Mouse (Mus musculus): ENCODE results near the gene Slc29a1.

The Slc29a1 gene

DNA sequence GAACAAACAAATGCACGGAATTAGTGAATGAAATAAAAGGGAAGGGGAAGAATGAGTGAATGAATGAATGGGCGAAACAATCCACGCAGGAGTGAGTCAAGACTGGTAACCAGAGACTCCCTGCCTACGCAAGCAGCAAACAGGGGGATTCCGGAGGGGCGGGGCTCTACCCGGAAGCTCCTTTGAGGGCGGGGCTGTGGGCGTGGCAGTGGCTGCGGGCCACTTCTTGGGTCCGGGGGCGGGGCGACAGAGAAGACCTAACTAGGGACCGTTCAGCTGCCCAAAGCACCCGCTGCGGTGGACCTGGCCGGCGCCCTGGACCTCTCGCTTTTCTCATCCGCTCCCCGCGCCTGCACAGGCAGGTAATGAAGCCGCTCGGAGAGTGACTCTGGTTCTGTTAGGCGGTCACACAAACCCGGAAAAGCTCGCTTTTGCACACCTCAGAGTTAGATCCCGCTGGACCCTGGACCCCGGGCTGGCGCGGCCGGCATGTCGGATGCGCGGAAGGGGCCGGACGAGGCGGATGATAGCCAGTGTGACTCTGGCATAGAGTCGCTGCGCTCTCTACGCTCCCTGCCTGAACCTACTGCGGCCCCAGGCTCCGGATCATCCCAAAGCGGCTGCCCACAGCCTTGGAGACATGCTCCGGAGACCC lies 43.8 kb downstream of the Slc29a1 start, which contains the start of gene Nfkbie:
Gene Nfkbie (plus strand): TSS at position 252 of the 655 bp plus-strand sequence.
- DNase-seq (ENCODE audit: extremely low read depth, low read depth, low spot score), result no peak

DNA sequence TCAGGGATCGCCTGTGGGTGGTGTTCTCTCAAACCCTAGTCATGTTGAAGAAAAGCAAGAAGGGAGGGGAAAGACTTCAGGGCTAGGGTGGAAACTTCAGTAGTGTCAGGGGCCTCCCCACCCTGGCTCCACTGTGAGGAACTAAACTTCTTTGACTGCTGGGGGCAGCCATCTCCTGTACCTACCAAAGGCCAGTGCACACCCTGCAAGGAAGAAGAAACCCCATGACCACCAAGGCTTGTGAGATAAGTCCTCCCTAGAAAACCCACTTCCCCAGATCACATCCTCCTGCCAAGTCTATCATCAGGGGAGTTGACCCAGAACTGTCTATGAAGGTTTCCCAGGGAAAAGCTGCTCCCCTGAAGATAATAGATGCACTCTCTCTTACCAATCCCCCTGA lies 45.0 kb downstream of the Slc29a1 start:
- DNase-seq (ENCODE audit: extremely low read depth, low read depth, low spot score), result no peak

DNA sequence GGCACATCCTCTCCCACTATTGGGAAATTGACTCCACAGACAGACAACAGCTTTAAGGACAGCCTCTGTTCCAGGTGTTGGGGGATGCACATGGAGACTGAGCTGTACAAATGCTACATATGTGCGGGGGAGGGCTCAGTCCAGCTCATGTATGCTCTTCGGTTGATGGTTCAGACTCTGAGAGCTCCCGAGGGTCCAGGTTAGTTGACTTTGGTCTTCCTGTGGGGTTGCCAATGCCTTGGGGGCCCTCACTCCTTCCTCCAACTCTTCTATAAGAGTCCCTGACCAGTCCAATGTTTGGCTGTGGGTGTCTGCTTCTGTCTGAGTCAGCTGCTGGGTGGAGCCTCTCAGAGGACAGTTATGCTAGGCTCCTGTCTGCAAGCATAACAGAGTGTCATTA lies 46.3 kb downstream of the Slc29a1 start:
- no peak for DNase-seq (ENCODE audit: extremely low read depth, low read depth, low spot score)

DNA sequence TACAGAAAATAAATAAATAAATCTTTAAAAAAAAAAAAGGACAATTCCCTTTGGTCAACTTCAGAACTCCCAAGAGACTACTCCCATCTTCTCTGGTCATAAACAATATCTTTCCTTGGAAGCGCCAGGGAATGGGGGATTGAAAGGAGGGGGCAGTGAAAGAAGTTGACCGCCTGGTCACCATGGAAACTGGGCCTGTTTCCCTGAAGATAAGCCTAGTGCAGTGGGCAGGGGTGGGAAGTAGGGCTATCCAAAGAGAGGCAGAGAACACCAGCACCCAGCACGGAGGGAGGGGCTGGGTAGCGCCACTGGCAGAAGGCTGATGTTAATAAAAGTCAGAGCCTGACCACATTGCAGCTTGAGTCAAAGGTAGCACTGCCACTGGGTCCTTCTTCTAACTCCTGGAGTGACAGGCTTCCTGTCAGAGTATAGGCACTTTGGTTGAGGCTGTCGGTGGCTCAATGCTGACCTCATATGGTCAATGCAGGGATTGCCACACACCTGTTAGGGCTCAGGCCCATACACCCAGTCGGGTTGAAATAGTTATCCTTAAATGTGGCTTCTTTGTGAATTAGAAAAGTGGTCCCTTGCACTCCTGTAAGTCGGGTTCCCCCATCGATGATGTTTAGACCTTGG lies 47.5 kb downstream of the Slc29a1 start:
- DNase-seq (ENCODE audit: extremely low read depth, low read depth, low spot score), result no peak

DNA sequence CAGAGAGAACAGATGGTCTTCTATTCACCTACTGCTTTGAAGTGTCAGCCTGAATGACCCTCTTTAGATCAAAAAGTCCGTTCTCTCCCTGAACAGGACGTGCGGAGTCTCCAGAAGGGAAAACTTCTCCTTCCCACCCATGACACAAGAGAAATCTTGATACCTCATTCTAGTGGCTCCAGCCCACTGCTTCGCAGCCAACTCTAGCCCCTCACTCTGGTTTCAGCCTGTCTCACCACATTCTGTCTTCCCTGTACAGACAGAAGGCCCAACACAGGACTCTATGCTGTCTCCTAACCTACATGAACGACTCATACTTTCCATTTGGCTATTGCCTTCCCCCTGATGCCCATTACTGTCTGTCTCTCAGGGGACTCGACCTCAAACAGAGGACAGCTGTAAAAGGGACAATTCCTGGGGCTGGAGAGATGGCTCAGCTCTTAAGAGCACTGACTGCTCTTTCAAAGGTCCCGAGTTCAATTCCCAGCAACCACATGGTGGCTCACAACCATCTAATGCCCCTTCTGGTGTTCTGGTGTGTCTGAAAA lies 48.1 kb downstream of the Slc29a1 start:
- no peak for DNase-seq (ENCODE audit: extremely low read depth, low read depth, low spot score)

DNA sequence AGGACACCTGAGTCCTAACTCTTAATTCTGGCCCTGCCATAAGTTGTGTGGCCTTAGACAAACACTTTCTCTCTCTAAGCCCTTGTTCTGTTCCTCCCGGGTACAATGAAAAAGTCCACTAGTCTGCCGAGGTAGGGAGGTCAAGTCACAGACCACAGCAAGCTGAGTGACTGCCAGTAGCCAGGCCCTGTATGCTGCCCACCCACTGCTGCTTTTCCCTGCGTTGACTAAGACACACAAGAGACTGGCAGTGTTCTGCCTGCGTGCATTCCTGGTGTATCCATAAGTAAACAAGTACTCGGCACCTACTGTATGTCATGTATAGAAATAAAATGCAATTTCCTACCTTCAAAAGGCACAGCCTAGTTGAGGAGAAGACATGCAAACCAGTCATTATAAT lies 49.2 kb downstream of the Slc29a1 start:
- DNase-seq (ENCODE audit: extremely low read depth, low read depth, low spot score), result no peak

DNA sequence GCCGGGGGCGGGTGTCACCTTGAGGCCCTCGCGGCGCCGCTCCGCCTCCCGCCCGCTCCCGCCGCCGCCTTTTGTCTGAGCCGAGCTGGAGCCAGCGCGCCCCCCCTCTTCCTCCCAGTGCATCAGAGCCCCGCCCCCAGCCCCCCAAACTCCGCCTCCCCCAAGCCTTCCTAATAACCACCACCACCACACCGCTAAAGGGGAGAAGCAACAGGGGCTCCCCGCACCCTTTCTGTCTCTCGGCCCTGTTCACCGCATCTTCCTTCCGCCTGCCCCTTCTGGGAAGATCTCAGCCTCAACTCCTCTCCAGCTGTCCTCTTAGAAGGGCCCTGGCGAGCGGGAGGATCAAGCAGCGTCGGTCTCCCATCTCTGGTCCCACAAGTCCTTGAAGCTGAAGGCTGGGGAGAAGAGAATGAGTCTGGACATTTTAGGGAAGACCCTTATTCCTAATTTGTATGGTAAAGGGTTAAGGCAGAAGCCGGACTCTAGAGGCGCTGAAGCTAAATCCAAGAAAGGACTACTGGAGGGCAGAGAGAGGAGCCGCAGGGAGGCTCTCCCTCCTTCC lies 49.7 kb downstream of the Slc29a1 start, which contains the start of gene Tmem151b:
Gene Tmem151b (minus strand): TSS at position 61 of the 565 bp plus-strand sequence.
- DNase-seq (ENCODE audit: extremely low read depth, low read depth, low spot score), result no peak

DNA sequence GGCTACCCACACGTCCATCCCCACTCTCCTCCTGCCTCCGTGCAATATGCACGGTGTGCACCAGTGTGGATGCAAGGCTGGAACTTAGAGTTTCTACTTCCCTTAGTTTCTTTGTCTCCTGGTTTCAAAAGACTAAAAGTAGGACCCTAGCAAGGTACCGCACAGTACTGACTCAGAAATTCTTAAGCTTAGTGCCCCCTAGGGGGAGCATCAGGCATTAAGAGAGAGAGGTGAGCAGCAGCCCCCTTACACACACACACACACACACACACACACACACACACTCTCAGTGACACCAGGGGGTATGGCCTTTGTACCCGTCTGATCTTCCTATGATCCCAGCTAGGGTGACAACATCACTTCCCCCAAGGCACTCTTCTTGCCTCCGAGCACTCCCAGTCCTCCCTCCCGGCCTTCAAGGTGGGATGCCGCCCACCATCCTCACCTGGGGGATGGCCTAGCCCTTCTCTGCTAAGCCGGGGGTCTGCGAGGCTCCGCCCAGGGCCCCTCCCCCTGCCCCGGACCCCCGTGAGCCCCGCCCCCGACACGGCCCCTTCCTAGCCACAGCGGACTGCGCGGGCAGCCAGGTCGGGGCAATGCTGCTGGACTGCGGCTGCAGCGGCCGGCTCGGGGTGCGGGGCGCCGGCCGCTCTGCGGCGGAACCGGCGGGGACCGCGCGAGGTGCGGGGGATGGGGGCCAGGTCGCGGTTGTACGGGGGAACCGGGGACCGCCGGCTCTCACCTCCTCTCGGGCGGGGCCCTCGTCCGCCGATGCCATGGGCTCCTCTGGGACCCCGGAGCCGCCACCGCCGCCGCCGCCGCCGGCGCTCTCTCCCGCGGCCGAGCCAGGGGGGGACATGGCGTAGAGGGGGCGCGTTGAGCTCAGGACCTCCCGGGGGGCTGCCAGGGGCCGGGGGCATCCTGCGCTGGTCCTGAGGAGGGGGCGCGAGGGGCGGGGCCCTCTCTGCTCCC lies 50.6 kb downstream of the Slc29a1 start:
- no peak for DNase-seq (ENCODE audit: extremely low read depth, low read depth, low spot score)

DNA sequence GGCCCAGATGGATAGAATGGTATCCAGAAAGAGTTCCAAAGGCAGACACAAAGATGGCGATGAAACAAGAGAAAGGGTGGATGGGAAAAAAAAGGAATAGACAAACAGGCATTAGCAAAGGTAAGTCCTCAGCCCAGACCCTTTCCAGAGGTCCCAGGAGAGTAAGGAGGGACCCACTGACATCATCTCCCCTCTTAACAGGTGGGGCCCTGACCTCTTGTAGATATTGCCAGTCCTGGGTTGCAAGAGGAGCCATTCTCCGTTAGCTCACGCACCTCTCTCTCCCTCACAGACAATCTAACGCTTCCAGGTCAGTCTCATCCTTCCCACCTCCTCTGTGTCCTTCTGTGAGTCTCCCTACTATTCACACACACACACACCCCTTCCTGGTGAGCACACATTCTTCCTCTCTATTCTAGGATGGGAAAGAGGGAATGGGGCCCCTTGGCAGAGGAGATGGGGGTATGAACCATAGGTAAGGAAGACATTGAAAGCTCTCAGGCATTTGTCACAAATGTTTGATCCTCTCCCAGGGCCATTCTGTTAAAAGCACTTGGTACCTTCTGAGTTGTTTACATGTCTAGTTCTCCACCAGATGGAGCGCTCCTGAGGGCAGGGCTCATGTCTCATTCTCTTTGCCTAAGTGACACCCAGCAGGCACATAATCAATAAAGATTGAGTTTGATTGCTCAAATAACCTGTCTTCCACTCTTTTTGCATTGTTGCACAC lies 51.8 kb downstream of the Slc29a1 start:
- no peak for DNase-seq (ENCODE audit: extremely low read depth, low read depth, low spot score)

DNA sequence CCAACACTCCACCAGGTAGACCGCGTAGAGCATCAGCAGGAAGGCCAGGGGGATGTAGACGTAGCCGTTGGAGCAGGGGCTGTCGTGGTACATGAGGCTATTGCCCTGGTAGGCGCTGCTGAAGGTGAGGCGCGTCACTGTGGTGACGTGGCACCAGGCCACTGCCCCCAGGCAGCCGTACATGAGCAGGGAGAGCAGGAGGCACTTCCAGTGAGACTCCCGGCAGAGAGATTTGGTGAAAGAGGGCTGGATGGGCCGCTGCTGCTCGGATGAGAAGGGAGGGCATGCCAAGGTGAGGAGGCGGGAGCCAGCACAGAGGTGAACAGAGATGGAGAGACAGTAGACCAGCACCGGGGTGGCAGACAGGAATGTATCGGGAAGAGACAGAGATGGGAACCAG lies 52.5 kb downstream of the Slc29a1 start:
- DNase-seq (ENCODE audit: extremely low read depth, low read depth, low spot score), result no peak

DNA sequence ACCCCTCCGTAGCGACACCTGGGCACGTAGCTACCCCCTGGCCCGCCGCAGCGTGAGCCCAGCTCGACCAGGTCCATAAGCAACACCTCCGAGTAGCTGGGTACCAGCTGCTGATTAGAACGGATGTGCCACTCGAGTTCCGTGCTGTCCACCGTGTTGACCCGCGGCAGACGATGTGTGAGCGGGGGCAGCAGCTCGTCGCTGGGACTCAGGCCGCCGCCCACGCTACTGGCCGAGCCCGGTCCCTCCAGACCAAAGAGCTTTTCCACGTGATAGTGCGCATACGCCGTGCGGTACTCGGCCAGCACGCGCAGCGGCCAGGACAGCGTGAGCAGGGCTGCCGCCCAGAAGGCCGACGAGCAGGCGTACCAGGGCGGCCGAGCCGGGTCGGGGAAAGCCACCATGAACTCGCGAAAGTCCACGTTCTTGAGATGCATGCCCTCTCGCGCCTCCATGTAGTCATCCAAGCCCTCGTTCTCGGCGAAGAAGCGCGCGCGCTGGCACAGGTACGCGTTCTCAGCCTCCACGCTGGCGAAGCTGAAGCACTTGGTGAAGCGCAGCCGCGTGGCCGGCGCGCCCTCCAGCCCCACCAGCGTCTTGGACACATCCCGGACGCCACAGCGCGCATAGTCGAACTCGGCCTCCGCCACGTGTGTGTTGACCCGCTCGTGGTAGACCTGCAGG lies 54.0 kb downstream of the Slc29a1 start:
- DNase-seq (ENCODE audit: extremely low read depth, low read depth, low spot score), result no peak

DNA sequence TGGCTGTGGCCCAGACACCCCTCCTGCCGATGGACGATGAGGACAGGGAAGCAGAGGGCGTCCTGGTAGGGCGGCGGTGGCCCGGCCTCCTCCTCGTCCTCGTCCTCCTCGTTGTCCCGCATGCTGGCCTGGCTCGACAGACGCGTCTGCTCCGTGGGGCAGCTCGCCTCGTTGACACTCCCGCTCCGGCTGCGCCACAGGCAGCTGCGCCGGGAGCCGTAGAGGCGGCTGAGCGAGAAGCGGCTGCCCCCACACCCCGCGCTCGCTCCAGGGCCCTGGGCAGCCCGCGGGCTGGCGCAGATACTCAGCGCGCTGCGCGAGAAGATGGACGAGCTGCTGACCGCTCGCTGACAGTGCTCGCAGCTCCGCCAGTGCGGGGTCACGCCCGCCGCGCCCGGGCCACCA lies 54.5 kb downstream of the Slc29a1 start:
- DNase-seq (ENCODE audit: extremely low read depth, low read depth, low spot score), result no peak

DNA sequence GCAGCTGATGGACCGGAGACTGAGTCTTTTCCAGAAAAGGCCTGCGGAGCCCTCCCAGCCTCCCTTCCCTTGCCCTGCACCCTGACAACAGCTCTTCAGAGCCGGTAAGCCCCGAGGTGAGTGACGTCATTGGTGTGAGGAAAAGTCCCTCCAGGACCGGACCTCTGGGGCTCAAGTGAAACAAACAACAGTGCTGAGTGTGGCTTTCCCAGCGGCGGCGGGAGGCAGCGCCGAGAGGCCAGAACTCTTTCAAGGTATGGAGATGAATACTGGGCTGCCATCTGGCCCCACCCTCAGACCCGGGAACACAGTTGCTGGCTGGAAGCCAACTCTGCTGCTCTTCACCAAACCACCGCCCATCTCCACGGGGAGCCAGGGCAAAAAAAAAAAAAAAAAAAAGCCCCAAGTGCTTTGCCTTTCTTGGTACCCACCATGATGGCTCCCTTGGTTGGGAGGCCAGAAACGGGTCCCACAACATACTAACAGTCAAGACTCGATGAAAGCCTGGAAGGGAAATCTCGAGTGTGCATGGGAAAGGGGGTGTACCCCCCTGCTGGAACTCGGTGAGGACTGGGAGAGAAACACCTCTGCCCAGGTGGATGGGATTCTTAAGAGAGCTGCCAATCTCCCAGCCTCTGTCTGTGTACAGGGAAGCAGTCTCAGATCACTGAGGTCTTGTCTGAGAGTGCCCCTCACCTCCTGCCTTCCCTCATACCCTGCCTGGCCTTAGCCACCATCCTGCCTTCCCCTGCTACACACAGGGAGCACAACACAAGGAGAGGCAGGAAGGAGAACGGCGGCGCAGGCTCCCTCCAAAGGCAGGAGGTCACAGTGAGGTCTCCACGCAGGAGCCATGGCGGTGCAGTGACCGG lies 55.2 kb downstream of the Slc29a1 start:
- DNase-seq (ENCODE audit: extremely low read depth, low read depth, low spot score), result no peak

DNA sequence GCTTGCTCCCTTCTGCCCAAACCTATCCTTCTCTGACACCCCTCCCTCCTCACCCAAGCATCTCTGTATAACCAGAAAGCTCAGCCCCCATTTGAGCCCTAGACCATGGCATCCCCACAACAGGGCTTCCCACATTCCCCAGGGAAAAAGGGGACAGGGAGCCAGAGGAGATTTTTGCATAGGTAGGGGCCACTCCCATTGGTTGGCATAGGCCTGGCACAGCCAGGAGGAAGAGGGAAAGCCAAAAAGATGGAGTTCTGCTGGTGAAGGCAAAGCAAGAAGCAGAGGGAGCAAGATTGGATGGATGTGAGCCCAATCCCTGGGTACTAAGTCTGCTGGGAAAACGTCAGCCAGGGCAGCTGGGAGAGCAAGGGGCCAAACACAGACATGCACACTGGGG lies 56.3 kb downstream of the Slc29a1 start:
- DNase-seq (ENCODE audit: extremely low read depth, low read depth, low spot score), result no peak

DNA sequence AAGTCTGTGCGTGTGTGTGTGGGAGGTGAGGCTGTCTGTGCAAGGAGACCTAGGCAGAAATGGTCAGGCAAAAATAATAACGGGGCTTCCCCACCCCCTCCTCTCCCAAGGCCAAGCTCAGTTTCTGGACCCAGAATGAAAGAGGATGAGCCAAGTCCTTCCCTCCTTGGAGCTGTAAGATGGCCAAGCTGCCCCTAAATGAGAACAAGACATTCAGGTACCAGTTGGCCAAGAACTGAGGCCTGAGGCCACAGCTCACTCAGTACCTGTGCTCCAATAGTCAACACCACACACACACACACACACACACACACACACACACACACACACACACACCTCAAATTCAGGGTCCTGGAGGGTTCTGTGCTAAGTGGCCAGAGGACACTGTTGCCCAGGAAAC lies 56.7 kb downstream of the Slc29a1 start:
- DNase-seq (ENCODE audit: extremely low read depth, low read depth, low spot score), result no peak

DNA sequence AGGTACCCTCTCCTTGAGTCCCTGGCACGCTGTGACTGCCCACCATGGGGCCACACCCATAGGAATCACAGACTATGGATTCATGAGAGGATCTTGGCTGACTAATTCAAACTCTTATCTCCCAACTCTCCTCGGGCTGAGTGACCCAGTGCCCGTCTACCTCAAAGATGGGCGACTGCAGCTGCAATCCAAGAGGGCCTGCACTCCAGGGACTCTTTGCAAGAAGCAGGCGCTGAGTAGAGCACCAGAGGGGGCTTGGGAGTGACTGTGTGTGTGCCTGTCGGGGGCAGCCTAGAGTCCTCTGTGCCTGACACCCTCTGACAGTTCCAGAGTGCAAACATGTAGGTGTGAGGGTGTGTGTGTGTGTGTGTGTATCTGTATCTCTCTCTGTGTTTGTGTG lies 57.3 kb downstream of the Slc29a1 start:
- no peak for DNase-seq (ENCODE audit: extremely low read depth, low read depth, low spot score)

DNA sequence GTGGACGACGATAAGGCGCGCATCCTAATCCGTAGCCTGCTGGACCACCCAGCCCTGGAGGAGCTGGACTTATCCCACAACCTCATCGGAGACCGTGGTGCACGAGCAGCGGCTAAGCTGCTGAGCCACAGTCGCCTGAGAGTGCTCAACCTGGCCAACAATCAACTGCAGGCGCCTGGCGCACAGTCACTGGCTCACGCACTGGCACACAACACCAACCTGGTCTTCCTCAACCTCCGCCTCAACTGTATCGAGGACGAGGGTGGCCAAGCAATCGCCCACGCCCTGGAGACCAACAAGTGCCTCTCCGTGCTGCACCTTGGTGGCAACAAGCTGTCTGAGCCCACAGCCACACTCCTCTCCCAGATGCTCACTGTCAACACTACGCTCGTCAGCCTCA lies 59.7 kb downstream of the Slc29a1 start:
- DNase-seq (ENCODE audit: extremely low read depth, low read depth, low spot score), result no peak

DNA sequence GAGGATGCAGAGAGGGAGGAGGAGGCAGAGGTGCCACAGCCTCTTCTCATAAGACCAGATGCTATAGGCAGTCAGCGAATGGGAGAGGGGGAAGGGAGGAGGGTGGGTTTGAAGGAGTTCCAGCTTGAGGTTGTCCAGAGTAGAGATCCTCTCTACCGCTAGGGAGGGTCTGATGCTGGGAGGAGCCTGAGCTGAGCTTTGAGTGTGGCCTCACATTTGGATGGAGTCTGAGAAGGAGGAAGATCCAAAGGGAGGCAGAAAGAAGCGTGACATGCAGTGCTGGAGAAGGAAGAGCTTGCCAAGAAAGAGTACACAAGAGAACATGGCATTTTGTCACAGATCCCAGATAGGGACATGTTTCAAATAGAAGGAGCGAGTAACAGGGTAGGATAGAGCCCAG lies 61.0 kb downstream of the Slc29a1 start:
- no peak for DNase-seq (ENCODE audit: extremely low read depth, low read depth, low spot score)

DNA sequence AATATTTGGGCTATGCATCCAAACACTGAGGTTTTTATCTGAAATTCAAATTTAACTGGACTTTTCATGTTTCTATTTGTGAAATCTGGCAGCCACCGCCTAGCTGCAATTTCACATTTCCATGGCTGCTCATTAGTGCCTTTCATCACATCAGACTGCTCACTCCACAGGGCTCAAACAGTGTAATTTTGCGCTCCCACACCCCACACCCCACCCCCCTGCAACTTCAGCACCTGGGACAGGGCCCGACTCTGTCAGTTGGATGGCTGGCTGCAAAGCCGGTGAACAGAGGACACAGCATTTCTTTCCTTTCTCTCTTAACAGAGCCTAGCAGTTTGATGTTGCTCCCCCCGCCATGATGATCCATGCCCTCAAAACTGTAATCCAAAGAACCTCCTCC lies 63.1 kb downstream of the Slc29a1 start:
- DNase-seq (ENCODE audit: extremely low read depth, low read depth, low spot score), result no peak

Measured in fat pad, adult 2 months (tissue).